Mouse (Mus musculus) cerebellum, adult 2 months (tissue): ENCODE data around the gene Tgfbi. TPM values are rescaled to one million over a fixed set of nuclear protein-coding genes. Genes with fewer than 3 reads are reported as not detected.

Experiments
- DNase-seq, 2 experiments: peaks; one replicate each; pipeline ENCODE4 v3.0.0; 2021
- H3K27ac ChIP-seq: fragments of 200-500 bp; 2 replicates; pipeline ENCODE4 v1.5.1; 2012; ENCODE audit warnings: low read length, control low read depth, inconsistent platforms; ENCODE audit not compliant: insufficient read depth
- H3K27me3 ChIP-seq: fragments of 200-500 bp; 2 replicates; pipeline ENCODE4 v1.6.1; 2012; ENCODE audit warnings: inconsistent platforms, mild to moderate bottlenecking, low read length, moderate library complexity; ENCODE audit not compliant: control insufficient read depth, insufficient read depth
- H3K4me1 ChIP-seq: fragments of 200-500 bp; 2 replicates; pipeline ENCODE4 v1.6.1; 2011; ENCODE audit warnings: low read length; ENCODE audit not compliant: control insufficient read depth, insufficient read depth
- H3K4me3 ChIP-seq: fragments of 200-500 bp; replicated peaks from 2 replicates; pipeline ENCODE3; 2011; ENCODE audit warnings: mild to moderate bottlenecking, low read depth, low read length, control low read depth; ENCODE audit not compliant: insufficient read depth
- CTCF ChIP-seq: fragments of 200-500 bp; IDR thresholded peaks from 2 replicates; pipeline ENCODE4 v1.5.1; 2011; ENCODE audit warnings: low read depth, mild to moderate bottlenecking, control low read depth, low read length, moderate library complexity, borderline replicate concordance; ENCODE audit not compliant: insufficient read depth
- POLR2A ChIP-seq: fragments of 200-500 bp; IDR thresholded peaks from 2 replicates; pipeline ENCODE4 v1.6.1; 2011; ENCODE audit warnings: low read length, control low read depth, borderline replicate concordance; ENCODE audit not compliant: insufficient read depth
- WGBS: fragments of 180-500 bp; shearing (Covaris S2); methylation state at CpG from one replicate; pipeline ENCODE4 v1.1.7; 2018; 5-methylcytosine and 5-hydroxymethylcytosine counted together
- polyA plus RNA-seq: library from polyadenylated mRNA; depleted of rRNA; stranded (reverse); fragments of >200 nt; gene quantifications from 2 replicates; pipeline ENCODE4 v1.2.3, GENCODE M21; 2012

Tgfbi gene
- polyA plus RNA-seq, 1 experiment: 4.9 TPM

- Histone ChIP-seq H3K27me3 (no peaks in the 10 kb centered on the region), H3K27ac (no peak overlapping the region), H3K4me1 (no peaks in the 10 kb centered on the region), H3K4me3 (no peak overlapping the region)
- 65% methylated on average over 6 of the region's 6 CpGs for WGBS
- TF ChIP-seq POLR2A: no peak
- no peak for TF ChIP-seq CTCF
- DNase-seq: no peak
These were observed 49.6 kb downstream of the Tgfbi start for GRCm38 (mm10) chr13:56658931-56659330.

GRCm38 (mm10) chr13:56661914-56662621, 52.7 kb downstream of the Tgfbi start:
- Histone ChIP-seq H3K4me1 (no peaks in the 10 kb centered on the region; the same call in 1 of the 2 replicates), H3K27me3 (no peaks in the 10 kb centered on the region)
- 56% methylated on average over 7 of the region's 7 CpGs for WGBS

GRCm38 (mm10) chr13:56664256-56665170, 55.2 kb downstream of the Tgfbi start:
- TF ChIP-seq CTCF: no peak
- no peak overlapping the region for H3K27ac ChIP-seq
- 51% methylated on average over 17 of the region's 17 CpGs for WGBS
- DNase-seq: peak in 1 of 2 experiments; percentile 36
- no peak overlapping the region for H3K4me3 ChIP-seq
- H3K4me1 ChIP-seq: no peaks in the 10 kb centered on the region; the same call in 1 of the 2 replicates
- H3K27me3 ChIP-seq: no peaks in the 10 kb centered on the region

More at GRCm38 (mm10) chr13:56661914-56662621, 52.7 kb downstream of the Tgfbi start:
- no peak for DNase-seq
- Histone ChIP-seq H3K4me3 (no peak overlapping the region), H3K27ac (no peak overlapping the region)
- TF ChIP-seq POLR2A: no peak
- TF ChIP-seq CTCF: no peak

GRCm38 (mm10) chr13:56671206-56671605, 61.9 kb downstream of the Tgfbi start:
- Histone ChIP-seq H3K4me1 (no peaks in the 10 kb centered on the region), H3K27me3 (no peaks in the 10 kb centered on the region; the same call in 1 of the 2 replicates), H3K4me3 (no peak overlapping the region), H3K27ac (no peak overlapping the region)
- WGBS: 42% methylated on average over 11 of the region's 11 CpGs
- DNase-seq: no peak
- no peak for TF ChIP-seq CTCF
- TF ChIP-seq POLR2A: no peak

- DNase-seq: no peak
- peaks cover 11% of the 10 kb centered on the region; the same call in 1 of the 2 replicates for H3K4me1 ChIP-seq
- 72% methylated on average over 4 of the region's 4 CpGs for WGBS
- no peak overlapping the region for H3K27ac ChIP-seq
- H3K27me3 ChIP-seq: no peaks in the 10 kb centered on the region
- no peak for TF ChIP-seq POLR2A
- TF ChIP-seq CTCF: no peak
- no peak overlapping the region for H3K4me3 ChIP-seq
These were observed 68.4 kb downstream of the Tgfbi start for GRCm38 (mm10) chr13:56677731-56678130.

- no peak for DNase-seq
- Histone ChIP-seq H3K27ac (no peak overlapping the region), H3K4me3 (no peak overlapping the region), H3K27me3 (no peaks in the 10 kb centered on the region), H3K4me1 (peaks cover 12% of the 10 kb centered on the region; the same call in 1 of the 2 replicates)
- 39% methylated on average over 10 of the region's 10 CpGs for WGBS
- TF ChIP-seq POLR2A: no peak
These were observed 69.0 kb downstream of the Tgfbi start for GRCm38 (mm10) chr13:56678188-56678787.

GRCm38 (mm10) chr13:56678826-56679504, 69.6 kb downstream of the Tgfbi start:
- no peak overlapping the region for H3K27ac ChIP-seq

More at GRCm38 (mm10) chr13:56678826-56679504, 69.6 kb downstream of the Tgfbi start:
- WGBS: 48% methylated on average over 10 of the region's 10 CpGs
- H3K4me1 ChIP-seq: peaks cover 12% of the 10 kb centered on the region; the same call in 1 of the 2 replicates
- DNase-seq: peak in 1 of 2 experiments; percentile 45
- no peaks in the 10 kb centered on the region for H3K27me3 ChIP-seq
- no peak overlapping the region for H3K4me3 ChIP-seq
- TF ChIP-seq POLR2A: no peak
- TF ChIP-seq CTCF: no peak
